Mouse (Mus musculus) ZHBTc4 (cell line): Measurements from ENCODE around the gene Rrm2.

Experiments used
- DNase-seq: peaks from one replicate; pipeline ENCODE4 v3.0.0-alpha.2; 2011; ENCODE audit warnings: low read depth, low spot score

Gene Rrm2

DNA sequence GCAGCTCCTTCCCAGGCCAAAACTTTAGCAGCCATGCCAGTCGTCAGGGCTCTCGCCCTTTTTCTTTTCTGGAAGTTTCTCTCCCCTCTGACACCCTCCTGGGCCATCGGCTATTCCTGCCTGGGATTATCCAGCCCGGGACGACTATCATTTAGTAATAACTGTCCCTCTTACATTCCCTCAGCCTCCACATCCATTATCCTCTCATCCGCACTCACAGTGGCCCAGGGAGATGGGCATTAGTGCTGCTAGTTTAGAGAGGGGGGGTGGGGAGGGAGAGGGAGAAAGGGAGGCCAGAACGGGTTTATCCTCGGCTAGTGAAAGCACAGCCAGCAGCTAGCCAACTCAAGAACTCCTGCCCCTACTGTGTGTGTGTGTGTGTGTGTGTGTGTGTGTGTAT, 39.3 kb downstream of the Rrm2 start:
- DNase-seq: no peak

DNA sequence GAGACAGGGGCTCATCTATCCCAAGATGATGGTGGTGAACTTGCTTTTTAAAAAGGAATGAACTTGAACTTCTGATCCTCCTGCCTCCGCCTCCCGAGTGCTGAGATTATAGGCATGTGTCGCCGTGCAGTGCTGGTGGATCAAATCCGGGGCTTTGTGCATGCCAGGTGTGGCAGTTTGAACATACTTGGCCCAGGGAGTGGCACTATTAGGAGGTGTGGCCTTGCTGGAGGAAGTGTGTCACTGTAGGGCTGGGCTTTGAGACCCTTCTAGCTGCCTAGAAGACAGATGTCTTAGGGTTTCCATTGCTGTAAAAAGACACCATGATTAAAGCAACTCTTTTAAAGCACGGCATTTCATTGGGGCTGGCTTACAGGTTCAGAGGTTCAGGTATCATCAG, 42.5 kb downstream of the Rrm2 start:
- peak; percentile 54 for DNase-seq

DNA sequence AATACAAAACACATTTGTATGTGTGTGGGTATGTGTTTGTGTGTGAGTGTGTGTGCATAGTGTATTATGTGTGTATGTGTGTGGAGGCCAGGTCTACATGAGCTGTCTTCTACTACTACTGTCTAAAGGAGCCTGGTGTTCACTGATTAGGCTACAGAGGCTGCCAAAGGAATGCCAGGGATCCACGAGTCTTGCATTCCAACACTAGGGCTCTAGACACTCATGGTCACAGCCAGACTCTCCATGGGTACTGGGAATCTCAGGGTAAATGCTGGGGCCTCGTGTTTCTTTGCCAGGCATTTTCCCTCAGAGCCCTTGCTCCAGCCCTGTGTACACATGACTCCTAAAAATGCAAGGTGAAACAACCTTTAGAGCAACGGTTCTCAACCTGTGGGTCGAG, 45.6 kb downstream of the Rrm2 start:
- DNase-seq: no peak

DNA sequence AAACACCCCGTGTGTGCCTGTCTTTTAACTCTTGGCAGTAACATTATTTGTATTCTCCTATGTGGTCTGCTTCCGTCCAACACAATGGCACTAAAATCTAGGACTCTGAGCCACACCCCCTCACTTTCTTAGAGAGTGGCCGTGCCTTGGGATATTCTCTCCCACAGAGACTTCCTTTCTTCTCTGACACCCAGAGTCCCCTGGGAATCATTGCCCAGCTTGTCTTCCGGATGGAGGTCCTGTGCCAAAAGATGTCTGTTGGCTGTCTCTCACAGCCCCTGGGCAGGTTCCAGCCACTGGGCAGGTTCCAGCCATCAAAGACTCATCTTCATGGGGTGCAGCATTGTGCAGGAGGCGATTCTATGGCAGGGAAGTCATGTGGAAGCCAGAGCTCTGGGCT, 46.7 kb downstream of the Rrm2 start:
- no peak for DNase-seq

DNA sequence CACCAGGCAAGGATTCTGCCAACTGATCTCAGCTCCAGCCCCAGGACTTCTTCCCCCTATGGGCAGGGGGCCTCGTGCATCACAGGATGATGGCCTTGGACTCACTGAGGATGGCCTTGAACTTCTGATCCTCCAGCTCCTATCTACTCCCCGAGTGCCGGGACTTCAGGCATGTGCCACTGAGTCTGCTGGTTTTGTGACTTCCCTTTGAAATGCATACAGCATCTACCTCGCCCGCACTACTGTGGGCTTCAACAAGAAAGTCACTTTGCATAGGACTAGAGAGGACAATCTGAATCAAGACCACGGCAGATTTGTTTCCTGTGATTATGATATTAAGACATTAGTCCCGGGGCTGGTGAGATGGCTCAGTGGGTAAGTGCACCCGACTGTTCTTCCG, 47.4 kb downstream of the Rrm2 start:
- no peak for DNase-seq

DNA sequence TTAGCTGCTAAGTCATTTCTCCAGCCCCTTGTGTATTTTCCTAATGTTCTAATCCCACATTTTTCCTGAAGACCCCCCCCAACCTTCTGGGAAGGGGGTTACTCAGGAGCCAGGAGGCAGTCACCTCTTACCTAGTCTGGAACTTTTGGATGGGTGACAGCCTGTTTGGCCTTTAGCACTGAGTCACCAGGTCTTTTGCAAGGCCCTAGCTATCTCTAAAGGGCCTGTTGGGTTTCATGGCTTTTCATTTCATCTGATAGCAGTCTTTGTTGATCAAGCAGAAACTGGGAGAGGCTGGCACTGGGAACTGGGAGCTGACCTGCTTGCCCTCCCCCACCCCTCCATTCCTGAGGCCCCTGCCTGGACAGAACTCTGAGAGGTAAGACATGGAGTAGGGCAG, 49.3 kb downstream of the Rrm2 start:
- no peak for DNase-seq

DNA sequence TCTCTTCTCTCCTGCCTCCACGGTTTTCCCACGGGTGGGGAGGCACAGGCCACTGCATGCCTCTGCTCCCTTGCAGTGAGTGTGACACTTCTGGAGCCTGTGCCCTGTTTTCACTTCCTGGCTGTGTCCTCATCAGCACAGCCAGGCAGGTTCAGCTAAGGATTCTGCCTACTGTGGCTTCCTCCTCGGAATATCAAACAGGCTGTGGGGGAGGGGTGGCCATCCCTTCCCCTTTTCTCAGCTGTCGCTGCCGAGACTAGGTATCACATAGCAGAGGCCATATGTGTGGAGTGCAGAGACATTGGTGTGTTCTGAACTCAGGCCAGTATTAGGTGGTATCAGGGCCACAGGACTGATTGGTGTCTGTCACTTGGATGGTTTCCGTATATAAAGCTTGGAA, 50.3 kb downstream of the Rrm2 start:
- DNase-seq: no peak

DNA sequence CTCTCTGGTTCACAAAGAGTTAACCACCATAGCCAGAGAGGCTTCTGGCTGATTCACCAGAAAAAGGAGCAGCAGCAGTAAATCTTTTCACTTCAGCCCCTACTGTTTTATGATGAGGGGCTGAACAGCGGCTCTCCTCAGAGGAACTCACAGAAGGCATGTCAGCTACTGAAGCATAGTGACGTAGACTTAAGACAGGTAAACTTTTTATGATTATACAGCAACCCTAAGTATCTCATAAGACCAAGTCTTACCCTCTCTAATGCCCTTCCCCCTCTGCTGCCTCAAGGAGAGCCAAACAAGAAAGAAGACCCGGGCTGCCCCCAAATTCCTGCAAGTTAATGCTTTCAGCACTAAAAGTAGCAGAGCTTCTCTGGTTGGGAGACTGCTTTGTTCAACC, 54.2 kb downstream of the Rrm2 start:
- DNase-seq: peak; percentile 41
